Comparison of ENCODE assay signal across 9 mouse cellular contexts in genomic region chr9:40784374-40784967, GRCm38 (mm10). TPM values are rescaled to one million over a fixed set of nuclear protein-coding genes. Genes with fewer than 3 reads are reported as not detected.
DNase-seq lines count a peak whose midpoint lies in the region; ATAC-seq and TF ChIP-seq lines count a peak whose summit lies in the region.
"Had no signal": no experiment of that assay in that cellular context is flagged by ENCODE, and none has a peak within 500 bp of the region (broad histone marks: within the 10 kb centered on the region; RNA-seq: fewer than 3 reads in every experiment).

No protein-coding gene starts in this region.

- TF ChIP-seq CTCF in lung, postnatal 0 days (IDR thresholded peaks at IDR 0.05), result no peak

- no peak overlapping the region for H3K4me3 ChIP-seq in lung, postnatal 0 days (ENCODE audit: low read depth, low read length)
- H3K4me3 ChIP-seq in forebrain, embryonic 11.5 days (ENCODE audit: low read depth, low read length), result no peak overlapping the region
- no peak overlapping the region for H3K4me3 ChIP-seq in limb, embryonic 14.5 days (replicated peaks; ENCODE audit: low read length)
- no peak overlapping the region for H3K4me3 ChIP-seq in stomach, embryonic 15.5 days (replicated peaks)

- H3K4me1 ChIP-seq in lung, postnatal 0 days (ENCODE audit: insufficient read depth, low read depth, low read length), result no peaks in the 10 kb centered on the region; the same call in 1 of the 2 replicates
- H3K4me1 ChIP-seq in forebrain, embryonic 11.5 days (replicated peaks; ENCODE audit: control insufficient read depth, insufficient read depth, low read length), result peaks cover 8% of the 10 kb centered on the region; the same call in 1 of the 2 replicates
- H3K4me1 ChIP-seq in limb, embryonic 14.5 days (ENCODE audit: control insufficient read depth, insufficient read depth, low read length), result no peaks in the 10 kb centered on the region
- no peaks in the 10 kb centered on the region for H3K4me1 ChIP-seq in stomach, embryonic 15.5 days

- DNase-seq in lung, postnatal 0 days (ENCODE audit: low spot score), result no peak
- no peak for DNase-seq in lung, postnatal 25 days (ENCODE audit: low spot score)
- DNase-seq in forebrain, embryonic 11.5 days (ENCODE audit: low spot score), result no peak
- peak; percentile 55 for DNase-seq in limb, embryonic 14.5 days (ENCODE audit: low spot score)
- DNase-seq in adipocyte (ENCODE audit: low spot score), result no peak
- DNase-seq in layer of hippocampus, postnatal 10 days (ENCODE audit: low spot score in 2 of 2), result no peak
- DNase-seq in Muller cell, postnatal 12 days (ENCODE audit: inconsistent ontology term), result no peak
- DNase-seq: gastrocnemius, postnatal 10 days had no signal

- peak overlapping the region; percentile 18; the same call in 1 of the 2 replicates for H3K4me2 ChIP-seq in lung, postnatal 0 days (replicated peaks; ENCODE audit: low read depth, low read length)
- H3K4me2 ChIP-seq in forebrain, embryonic 11.5 days (ENCODE audit: low read depth, low read length, severe bottlenecking), result peak overlapping the region; percentile 37; the same call in 1 of the 2 replicates
- no peak overlapping the region for H3K4me2 ChIP-seq in limb, embryonic 14.5 days (replicated peaks; ENCODE audit: low read depth, low read length, severe bottlenecking)
- peak overlapping the region; percentile 32 for H3K4me2 ChIP-seq in stomach, embryonic 15.5 days

- H3K36me3 ChIP-seq in lung, postnatal 0 days (ENCODE audit: insufficient read depth, low read length), result no peaks in the 10 kb centered on the region
- no peaks in the 10 kb centered on the region for H3K36me3 ChIP-seq in forebrain, embryonic 11.5 days (ENCODE audit: control insufficient read depth, insufficient read depth, low read length)
- H3K36me3 ChIP-seq in limb, embryonic 14.5 days (ENCODE audit: control insufficient read depth, insufficient read depth, low read length), result peaks cover 36% of the 10 kb centered on the region
- 0 out of 2 replicates have a peak, but pooled peaks cover 3% of the 10 kb centered on the region for H3K36me3 ChIP-seq in stomach, embryonic 15.5 days

- TF ChIP-seq POLR2A in limb, embryonic 14.5 days (IDR thresholded peaks at IDR 0.05; ENCODE audit: borderline replicate concordance, extremely low read depth, insufficient read depth, insufficient read length), result no peak

- no peak for ATAC-seq in lung, postnatal 0 days
- peak; percentile 53; the same call in 1 of the 2 replicates for ATAC-seq in forebrain, embryonic 11.5 days (replicated peaks; ENCODE audit: low FRiP score)
- ATAC-seq in limb, embryonic 14.5 days (ENCODE audit: low FRiP score, low read depth), result no peak
- no peak for ATAC-seq in stomach, embryonic 15.5 days (ENCODE audit: insufficient read depth, low FRiP score, low read depth)

- H3K9ac ChIP-seq in lung, postnatal 0 days (replicated peaks; ENCODE audit: low read depth), result no peak overlapping the region
- H3K9ac ChIP-seq in forebrain, embryonic 11.5 days (ENCODE audit: low read length), result peak overlapping the region; percentile 43; the same call in 1 of the 2 replicates
- no peak overlapping the region for H3K9ac ChIP-seq in limb, embryonic 14.5 days (ENCODE audit: low read depth, low read length, severe bottlenecking)
- no peak overlapping the region for H3K9ac ChIP-seq in stomach, embryonic 15.5 days

- peak overlapping the region; percentile 87 for H3K27ac ChIP-seq in lung, postnatal 0 days (ENCODE audit: low read length)
- H3K27ac ChIP-seq in forebrain, embryonic 11.5 days (ENCODE audit: low read depth, low read length), result peak overlapping the region; percentile 69
- peak overlapping the region; percentile 55; the same call in 1 of the 2 replicates for H3K27ac ChIP-seq in limb, embryonic 14.5 days (replicated peaks; ENCODE audit: low read depth, low read length)
- H3K27ac ChIP-seq in stomach, embryonic 15.5 days, result peak overlapping the region; percentile 64; the same call in 1 of the 2 replicates

- 18% methylated on average over 9 of the region's 9 CpGs for WGBS in lung, postnatal 0 days
- WGBS in forebrain, embryonic 11.5 days, result 4% methylated on average over 9 of the region's 9 CpGs
- 20% methylated on average over 9 of the region's 9 CpGs for WGBS in limb, embryonic 14.5 days
- WGBS in stomach, embryonic 15.5 days, result 25% methylated on average over 9 of the region's 9 CpGs

- TF ChIP-seq EP300 in lung, postnatal 0 days (IDR thresholded peaks at IDR 0.05), result 0 out of 2 replicates have a peak, but pooled peaks have one; percentile 3

- no peaks in the 10 kb centered on the region for H3K9me3 ChIP-seq in lung, postnatal 0 days (ENCODE audit: low read length)
- no peaks in the 10 kb centered on the region for H3K9me3 ChIP-seq in forebrain, embryonic 11.5 days (ENCODE audit: control insufficient read depth, low read length)
- no peaks in the 10 kb centered on the region; the same call in 1 of the 2 replicates for H3K9me3 ChIP-seq in limb, embryonic 14.5 days (ENCODE audit: control insufficient read depth, low read length)
- no peaks in the 10 kb centered on the region for H3K9me3 ChIP-seq in stomach, embryonic 15.5 days

- H3K27me3 ChIP-seq in lung, postnatal 0 days (replicated peaks; ENCODE audit: insufficient read depth, low read length), result no peaks in the 10 kb centered on the region
- H3K27me3 ChIP-seq in forebrain, embryonic 11.5 days (ENCODE audit: control insufficient read depth, insufficient read depth, low read length), result peaks cover 4% of the 10 kb centered on the region; the same call in 1 of the 2 replicates
- H3K27me3 ChIP-seq in limb, embryonic 14.5 days (ENCODE audit: control insufficient read depth, insufficient read depth, low read length), result no peaks in the 10 kb centered on the region
- H3K27me3 ChIP-seq in stomach, embryonic 15.5 days (replicated peaks), result no peaks in the 10 kb centered on the region

RNA-seq across cellular contexts. Expression of gene Hspa8, which starts 16.3 kb away (rescaled TPM):
- 956 and 1,427 TPM in 2 replicates for polyA plus RNA-seq in lung, postnatal 0 days (2015; fragmentation: Nextera tagmentation; extraction: Ambion mirVana)
- 3,498 and 3,614 TPM in 2 replicates for polyA plus RNA-seq in forebrain, embryonic 11.5 days (2014; fragmentation: Nextera tagmentation; extraction: Ambion mirVana)
- polyA plus RNA-seq in limb, embryonic 14.5 days (2012; rRNA removed), result 2,115 and 2,701 TPM in 2 replicates
- 1,955 and 2,023 TPM in 2 replicates for polyA plus RNA-seq in limb, embryonic 14.5 days (2014; fragmentation: Nextera tagmentation; extraction: Ambion mirVana)
- 2,024 and 2,425 TPM in 2 replicates for polyA plus RNA-seq in stomach, embryonic 15.5 days (2015; fragmentation: Nextera tagmentation; extraction: Ambion mirVana)
- total RNA-seq in layer of hippocampus, postnatal 10 days (2021), result 1,000 to 10,000 TPM; 1,788 to 2,276 TPM
